Mouse (Mus musculus) heart, embryonic 11.5 days (tissue): ENCODE measurements around the gene Depdc1b. TPM values are rescaled to one million over a fixed set of nuclear protein-coding genes. Genes with fewer than 3 reads are reported as not detected.

Source experiments
- ATAC-seq: fragments of 200-750 bp; cut with Nextera tagmentation; replicated peaks from 2 replicates; pipeline ENCODE4 v1.8.0; 2017; ENCODE audit warnings: moderate library complexity; ENCODE audit not compliant: insufficient number of reproducible peaks, low FRiP score, low TSS enrichment
- H3K27ac ChIP-seq: fragments of 300-500 bp; sonication (generic); 2 replicates; pipeline ENCODE4 v1.5.1; 2014; ENCODE audit warnings: mild to moderate bottlenecking, low read depth, low read length
- H3K27me3 ChIP-seq: fragments of 300-500 bp; sonication (generic); 2 replicates; pipeline ENCODE4 v1.6.1; 2014; ENCODE audit warnings: mild to moderate bottlenecking, low read length, mixed read lengths; ENCODE audit not compliant: control insufficient read depth, insufficient read depth
- H3K36me3 ChIP-seq: fragments of 300-500 bp; sonication (generic); 2 replicates; pipeline ENCODE4 v1.6.1; 2014; ENCODE audit warnings: mild to moderate bottlenecking, low read length, moderate library complexity, mixed read lengths; ENCODE audit not compliant: control insufficient read depth, insufficient read depth
- H3K4me1 ChIP-seq: fragments of 300-500 bp; sonication (generic); 2 replicates; pipeline ENCODE4 v1.6.1; 2014; ENCODE audit warnings: low read length; ENCODE audit not compliant: control insufficient read depth, insufficient read depth
- H3K4me2 ChIP-seq: fragments of 300-500 bp; sonication (generic); 2 replicates; pipeline ENCODE4 v1.6.1; 2014; ENCODE audit warnings: mild to moderate bottlenecking, moderate library complexity
- H3K4me3 ChIP-seq: fragments of 300-500 bp; sonication (generic); 2 replicates; pipeline ENCODE4 v1.5.1; 2014; ENCODE audit warnings: low read depth, low read length
- H3K9ac ChIP-seq: fragments of 300-500 bp; sonication (generic); 2 replicates; pipeline ENCODE4 v1.6.1; 2014; ENCODE audit warnings: mild to moderate bottlenecking, low read depth, low read length, moderate library complexity
- H3K9me3 ChIP-seq: fragments of 300-500 bp; sonication (generic); replicated peaks from 2 replicates; pipeline ENCODE4 v1.6.1; 2016; ENCODE audit warnings: low read length; ENCODE audit not compliant: control insufficient read depth
- WGBS: fragments of 180-500 bp; shearing (Covaris S2); extraction: QIAGEN DNeasy Blood & Tissue Kit; methylation state at CpG from one replicate; pipeline ENCODE4 v1.1.7; 2014; ENCODE audit not compliant: insufficient replicate concordance; 5-methylcytosine and 5-hydroxymethylcytosine counted together
- polyA plus RNA-seq: library from polyadenylated mRNA; unstranded; fragments of >200 nt; fragmentation: Nextera tagmentation; extraction: Ambion mirVana; gene quantifications from 2 replicates; pipeline ENCODE4 v1.2.1, GENCODE M21; 2014

Gene Depdc1b
- polyA plus RNA-seq, 1 experiment from 2014 or later, result 6.7 TPM

- Histone ChIP-seq H3K27ac (no peak overlapping the region), H3K36me3 (no peaks in the 10 kb centered on the region), H3K4me2 (no peak overlapping the region), H3K4me3 (no peak overlapping the region), H3K4me1 (0 out of 2 replicates have a peak, but pooled peaks cover 3% of the 10 kb centered on the region), H3K9ac (no peak overlapping the region), H3K9me3 (no peaks in the 10 kb centered on the region), H3K27me3 (peaks cover 5% of the 10 kb centered on the region; the same call in 1 of the 2 replicates)
- WGBS, result 55% methylated on average over 6 of the region's 6 CpGs
- no peak for ATAC-seq
These were observed 37.5 kb upstream of the Depdc1b start for GRCm38 (mm10) chr13:108278592-108278991.

GRCm38 (mm10) chr13:108284312-108284711 lies 31.8 kb upstream of the Depdc1b start:
- ATAC-seq, result no peak
- H3K4me3 ChIP-seq, result no peak overlapping the region

GRCm38 (mm10) chr13:108287953-108288352 lies 28.2 kb upstream of the Depdc1b start:
- no peak for ATAC-seq
- Histone ChIP-seq H3K9me3 (no peaks in the 10 kb centered on the region), H3K27ac (no peak overlapping the region), H3K4me3 (no peak overlapping the region), H3K4me1 (no peaks in the 10 kb centered on the region), H3K9ac (no peak overlapping the region), H3K27me3 (0 out of 2 replicates have a peak, but pooled peaks cover 6% of the 10 kb centered on the region), H3K36me3 (no peaks in the 10 kb centered on the region), H3K4me2 (no peak overlapping the region)
- WGBS, result 46% methylated on average over 3 of the region's 3 CpGs

More at GRCm38 (mm10) chr13:108284312-108284711, 31.8 kb upstream of the Depdc1b start:
- Histone ChIP-seq H3K9me3 (no peaks in the 10 kb centered on the region), H3K27me3 (peaks cover 8% of the 10 kb centered on the region; the same call in 1 of the 2 replicates), H3K4me2 (no peak overlapping the region), H3K36me3 (no peaks in the 10 kb centered on the region), H3K4me1 (no peaks in the 10 kb centered on the region), H3K27ac (no peak overlapping the region), H3K9ac (no peak overlapping the region)
- WGBS, result 87% methylated on average over 2 of the region's 2 CpGs

GRCm38 (mm10) chr13:108289436-108289835 lies 26.7 kb upstream of the Depdc1b start:
- Histone ChIP-seq H3K4me2 (no peak overlapping the region), H3K27me3 (0 out of 2 replicates have a peak, but pooled peaks cover 3% of the 10 kb centered on the region), H3K4me3 (no peak overlapping the region), H3K36me3 (no peaks in the 10 kb centered on the region), H3K9me3 (no peaks in the 10 kb centered on the region), H3K4me1 (no peaks in the 10 kb centered on the region), H3K9ac (no peak overlapping the region), H3K27ac (no peak overlapping the region)
- ATAC-seq, result no peak
- 77% methylated on average over 3 of the region's 3 CpGs for WGBS

GRCm38 (mm10) chr13:108290314-108290713 lies 25.8 kb upstream of the Depdc1b start:
- H3K27me3 ChIP-seq, result 0 out of 2 replicates have a peak, but pooled peaks cover 3% of the 10 kb centered on the region
- no peak overlapping the region for H3K27ac ChIP-seq
- no peaks in the 10 kb centered on the region for H3K4me1 ChIP-seq
- H3K9me3 ChIP-seq, result no peaks in the 10 kb centered on the region
- WGBS, result 78% methylated on average over 4 of the region's 4 CpGs
- ATAC-seq, result no peak
- H3K4me3 ChIP-seq, result no peak overlapping the region
- no peak overlapping the region for H3K9ac ChIP-seq
- H3K4me2 ChIP-seq, result no peak overlapping the region
- H3K36me3 ChIP-seq, result no peaks in the 10 kb centered on the region

- Histone ChIP-seq H3K4me1 (0 out of 2 replicates have a peak, but pooled peaks cover 2% of the 10 kb centered on the region), H3K9ac (no peak overlapping the region), H3K36me3 (no peaks in the 10 kb centered on the region), H3K4me3 (peak overlapping the region; percentile 26), H3K4me2 (peak overlapping the region; percentile 62), H3K9me3 (no peaks in the 10 kb centered on the region), H3K27ac (no peak overlapping the region; the same call in 1 of the 2 replicates), H3K27me3 (peaks cover 18% of the 10 kb centered on the region)
- WGBS, result 3% methylated on average over 12 of the region's 12 CpGs
- ATAC-seq, result peak; percentile 86
These were observed 18.6 kb upstream of the Depdc1b start for GRCm38 (mm10) chr13:108297350-108298093.

- no peaks in the 10 kb centered on the region for H3K9me3 ChIP-seq
- H3K9ac ChIP-seq, result no peak overlapping the region
- peaks cover 20% of the 10 kb centered on the region for H3K27me3 ChIP-seq
- H3K4me2 ChIP-seq, result no peak overlapping the region
- no peak for ATAC-seq
- H3K4me3 ChIP-seq, result no peak overlapping the region
- H3K36me3 ChIP-seq, result no peaks in the 10 kb centered on the region
- 46% methylated on average over 5 of the region's 5 CpGs for WGBS
- H3K4me1 ChIP-seq, result 0 out of 2 replicates have a peak, but pooled peaks cover 2% of the 10 kb centered on the region
- H3K27ac ChIP-seq, result no peak overlapping the region
These were observed 17.9 kb upstream of the Depdc1b start for GRCm38 (mm10) chr13:108298241-108298640.

- 10% methylated on average over 5 of the region's 5 CpGs for WGBS
- H3K36me3 ChIP-seq, result no peaks in the 10 kb centered on the region
- ATAC-seq, result no peak
- H3K4me1 ChIP-seq, result 0 out of 2 replicates have a peak, but pooled peaks cover 2% of the 10 kb centered on the region
- H3K27me3 ChIP-seq, result peaks cover 32% of the 10 kb centered on the region
- no peak overlapping the region for H3K9ac ChIP-seq
- no peak overlapping the region for H3K27ac ChIP-seq
- no peak overlapping the region for H3K4me2 ChIP-seq
- H3K4me3 ChIP-seq, result no peak overlapping the region
- no peaks in the 10 kb centered on the region for H3K9me3 ChIP-seq
These were observed 15.7 kb upstream of the Depdc1b start for GRCm38 (mm10) chr13:108300346-108300950.
